Mouse (Mus musculus) erythroblast, embryonic 14.5 days (primary cell): ENCODE data around the gene Orm2. TPM values are rescaled to one million over a fixed set of nuclear protein-coding genes. Genes with fewer than 3 reads are reported as not detected.
"Not testable (repeated sequence)": the region's sequence is repeated elsewhere in the genome, so short reads cannot be mapped to it uniquely, and the experiment has no call there.

ENCODE experiments used
- H3K27me3 ChIP-seq: 2 replicates; pipeline ENCODE4 v1.6.1; 2012; ENCODE audit warnings: inconsistent platforms; ENCODE audit not compliant: control insufficient read depth
- H3K36me3 ChIP-seq: 2 replicates; pipeline ENCODE4 v1.6.1; 2012; ENCODE audit warnings: mild to moderate bottlenecking, inconsistent platforms; ENCODE audit not compliant: control insufficient read depth
- H3K4me1 ChIP-seq: 2 replicates; pipeline ENCODE4 v1.6.1; 2012; ENCODE audit warnings: inconsistent platforms; ENCODE audit not compliant: control insufficient read depth
- H3K4me3 ChIP-seq: replicated peaks from 2 replicates; pipeline ENCODE3; 2012; ENCODE audit warnings: moderate library complexity, mild to moderate bottlenecking, inconsistent platforms
- H3K9me3 ChIP-seq: 2 replicates; pipeline ENCODE4 v1.6.1; 2012; ENCODE audit warnings: low read length, inconsistent platforms, mixed read lengths; ENCODE audit not compliant: control insufficient read depth
- GATA1 ChIP-seq: IDR thresholded peaks from 2 replicates; pipeline ENCODE4 v1.6.1; 2012; ENCODE audit warnings: low read length, inconsistent platforms, mixed read lengths
- TAL1 ChIP-seq: IDR thresholded peaks from 3 replicates; pipeline ENCODE4 v1.6.1; 2012; ENCODE audit warnings: low read length, inconsistent platforms, mixed read lengths
- polyA plus RNA-seq: library from polyadenylated mRNA; stranded (reverse); fragments of >175 nt; gene quantifications from 2 replicates; pipeline ENCODE4 v1.2.3, GENCODE M21; 2012

Orm2 gene
- not detected in 2 replicates for polyA plus RNA-seq

DNA sequence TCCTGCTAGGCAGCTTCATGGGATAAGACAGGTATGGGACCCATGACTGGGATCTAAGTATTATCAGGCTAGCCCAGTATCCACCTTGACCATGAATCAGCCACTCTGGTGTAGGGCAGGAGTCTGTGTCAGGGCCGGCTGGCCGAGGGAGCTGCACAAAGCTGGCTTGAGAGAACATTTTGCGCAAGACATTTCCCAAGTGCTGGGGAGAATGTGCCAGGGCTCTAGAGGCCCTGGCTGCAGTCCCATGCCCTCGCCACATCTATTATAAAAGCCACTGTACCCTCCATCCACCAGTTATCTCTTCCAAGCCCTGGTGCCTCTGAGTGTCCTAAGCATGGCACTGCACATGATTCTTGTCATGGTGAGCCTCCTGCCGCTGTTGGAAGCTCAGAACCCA lies at the start of gene Orm2:
Gene Orm2, plus strand, starts transcription at position 300 of the 400 bp plus-strand sequence.
- no peaks in the 10 kb centered on the region for H3K9me3 ChIP-seq
- peaks cover under 1% of the 10 kb centered on the region for H3K36me3 ChIP-seq
- no peak within 1 kb of the TSS for H3K4me3 ChIP-seq
- TF ChIP-seq GATA1 (no peak), TAL1 (no peak)
- no peaks in the 10 kb centered on the region for H3K4me1 ChIP-seq
- H3K27me3 ChIP-seq: no peaks in the 10 kb centered on the region

- TF ChIP-seq TAL1: no peak
- TF ChIP-seq GATA1: no peak
- Histone ChIP-seq H3K4me1 (no peaks in the 10 kb centered on the region), H3K27me3 (no peaks in the 10 kb centered on the region), H3K36me3 (no peaks in the 10 kb centered on the region; the same call in 1 of the 2 replicates), H3K9me3 (no peaks in the 10 kb centered on the region), H3K4me3 (no peak overlapping the region)
Observed at GRCm38 (mm10) chr4:63314063-63314462, 48.2 kb upstream of the Orm2 start.

DNA sequence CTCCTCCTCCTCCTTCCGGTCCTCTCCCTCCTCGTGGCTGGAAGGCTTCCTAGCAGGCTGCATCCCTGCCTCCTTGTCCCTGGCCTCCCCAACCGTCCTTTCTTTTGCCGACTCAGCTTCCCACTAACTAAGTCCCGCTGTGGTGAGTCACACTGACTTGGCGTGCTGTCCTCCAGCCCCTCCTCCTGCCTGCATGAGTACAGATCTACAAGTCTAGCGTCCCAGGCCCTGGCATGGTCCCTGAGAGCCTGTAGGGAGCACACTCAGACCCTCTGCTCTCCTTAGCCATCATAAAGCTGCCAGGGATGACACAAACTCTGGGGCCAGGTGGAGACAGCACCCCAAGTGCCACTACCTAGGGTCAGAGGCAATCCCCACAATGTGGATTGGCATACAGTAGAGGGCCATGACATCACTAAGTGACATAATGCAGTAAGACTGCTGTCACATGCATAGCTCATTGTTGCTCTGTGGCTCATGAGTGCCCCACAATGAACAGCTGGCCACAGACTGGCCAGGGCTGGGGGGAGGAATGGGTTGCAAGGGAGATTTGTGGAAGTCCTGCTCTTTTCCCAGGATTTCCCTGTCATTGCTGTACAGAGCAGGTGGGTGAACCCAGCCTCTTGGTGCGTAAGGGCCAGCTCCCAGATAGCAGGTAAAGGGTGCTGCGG lies 46.0 kb upstream of the Orm2 start:
- TF ChIP-seq GATA1: no peak
- TF ChIP-seq TAL1: no peak

DNA sequence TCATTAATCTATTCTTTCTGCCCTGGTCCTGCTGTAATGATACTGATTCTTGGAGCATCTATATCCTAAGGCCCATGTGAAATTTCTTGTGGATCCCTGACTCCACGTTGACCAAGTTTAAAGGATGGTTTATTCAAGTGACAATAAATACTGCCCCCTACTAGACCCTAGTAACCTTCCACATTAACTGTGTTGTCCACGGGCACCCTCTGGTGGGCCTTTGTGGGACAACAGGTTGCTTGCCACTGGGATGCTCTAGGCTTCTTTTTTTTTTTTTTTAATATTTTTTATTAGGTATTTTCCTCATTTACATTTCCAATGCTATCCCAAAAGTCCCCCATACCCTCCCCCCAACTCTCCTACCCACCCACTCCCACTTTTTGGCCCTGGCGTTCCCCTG lies 42.7 kb upstream of the Orm2 start:
- H3K4me1 ChIP-seq, H3K27me3 ChIP-seq, H3K9me3 ChIP-seq, H3K4me3 ChIP-seq, H3K36me3 ChIP-seq: not testable (repeated sequence)

More for the DNA sequence above, 46.0 kb upstream of the Orm2 start:
- Histone ChIP-seq H3K4me1 (no peaks in the 10 kb centered on the region), H3K27me3 (no peaks in the 10 kb centered on the region), H3K9me3 (no peaks in the 10 kb centered on the region), H3K4me3 (no peak overlapping the region), H3K36me3 (no peaks in the 10 kb centered on the region; the same call in 1 of the 2 replicates)

- Histone ChIP-seq H3K27me3 (no peaks in the 10 kb centered on the region), H3K4me3 (no peak overlapping the region), H3K4me1 (no peaks in the 10 kb centered on the region), H3K9me3 (no peaks in the 10 kb centered on the region), H3K36me3 (no peaks in the 10 kb centered on the region; the same call in 1 of the 2 replicates)
- TF ChIP-seq GATA1: no peak
- TF ChIP-seq TAL1: no peak
Observed at GRCm38 (mm10) chr4:63323275-63323815, 38.9 kb upstream of the Orm2 start.

- TF ChIP-seq GATA1 (no peak), TAL1 (no peak)
- Histone ChIP-seq H3K36me3 (peaks cover 3% of the 10 kb centered on the region; the same call in 1 of the 2 replicates), H3K9me3 (peaks cover 5% of the 10 kb centered on the region; the same call in 1 of the 2 replicates), H3K4me1 (no peaks in the 10 kb centered on the region), H3K4me3 (no peak overlapping the region), H3K27me3 (no peaks in the 10 kb centered on the region)
Observed at GRCm38 (mm10) chr4:63333403-63333802, 28.8 kb upstream of the Orm2 start.

DNA sequence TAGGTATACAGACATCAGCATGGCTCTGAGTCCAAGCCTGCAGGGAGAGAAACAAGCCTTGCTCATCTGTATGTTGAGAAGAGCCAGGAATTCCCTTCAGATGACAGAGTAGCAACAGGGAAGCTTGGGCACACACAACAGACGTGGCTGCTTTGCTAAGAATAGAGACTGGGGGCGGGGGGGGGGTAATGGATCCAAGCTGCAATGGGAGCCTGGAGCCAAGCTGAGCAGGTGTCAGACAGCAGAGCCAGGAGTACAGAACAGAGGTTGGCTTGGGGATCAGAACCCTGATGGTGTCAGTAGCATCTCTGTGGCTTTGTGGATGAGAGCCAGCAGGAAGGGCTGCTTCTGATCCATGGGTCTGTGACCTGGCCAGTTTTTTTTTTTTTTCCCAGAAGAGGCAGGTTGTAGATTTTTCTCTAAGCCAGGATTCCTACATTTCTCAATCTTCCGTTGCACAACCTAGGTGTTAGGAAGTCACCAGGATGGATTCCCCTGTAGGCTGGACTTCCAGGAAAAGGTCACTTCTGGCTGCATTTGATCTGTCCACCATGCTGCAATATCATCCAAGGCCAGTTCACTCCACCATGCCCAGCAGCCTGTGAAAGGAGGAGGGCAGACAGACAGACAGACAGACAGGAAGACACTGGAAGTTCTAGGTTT lies 23.7 kb upstream of the Orm2 start:
- H3K4me3 ChIP-seq: no peak overlapping the region
- no peaks in the 10 kb centered on the region for H3K36me3 ChIP-seq
- no peak for TF ChIP-seq TAL1
- TF ChIP-seq GATA1: no peak
- H3K9me3 ChIP-seq: no peaks in the 10 kb centered on the region
- no peaks in the 10 kb centered on the region for H3K4me1 ChIP-seq
- H3K27me3 ChIP-seq: no peaks in the 10 kb centered on the region

- Histone ChIP-seq H3K9me3 (no peaks in the 10 kb centered on the region), H3K36me3 (no peaks in the 10 kb centered on the region), H3K4me3 (no peak overlapping the region), H3K27me3 (no peaks in the 10 kb centered on the region), H3K4me1 (no peaks in the 10 kb centered on the region)
- no peak for TF ChIP-seq GATA1
- no peak for TF ChIP-seq TAL1
Observed at GRCm38 (mm10) chr4:63342491-63342890, 19.8 kb upstream of the Orm2 start.

GRCm38 (mm10) chr4:63343608-63344007 lies 18.6 kb upstream of the Orm2 start:
- no peaks in the 10 kb centered on the region for H3K9me3 ChIP-seq
- H3K4me1 ChIP-seq: no peaks in the 10 kb centered on the region
- H3K4me3 ChIP-seq: no peak overlapping the region
- no peaks in the 10 kb centered on the region for H3K27me3 ChIP-seq
- H3K36me3 ChIP-seq: no peaks in the 10 kb centered on the region
- TF ChIP-seq GATA1 (no peak), TAL1 (no peak)
